Comparison of ENCODE assay signal across 9 mouse cellular contexts in genomic region chr12:54999016-54999690, GRCm38 (mm10). TPM values are rescaled to one million over a fixed set of nuclear protein-coding genes. Genes with fewer than 3 reads are reported as not detected.
DNase-seq lines count a peak whose midpoint lies in the region.
"Had no signal": no experiment of that assay in that cellular context is flagged by ENCODE, and none has a peak within 500 bp of the region (broad histone marks: within the 10 kb centered on the region; RNA-seq: fewer than 3 reads in every experiment).

No protein-coding gene starts in this region.

- intact Hi-C loops in heart, postnatal 10 days (cut with DNase I): no loop called here

- peak; percentile 24 for DNase-seq in urinary bladder, postnatal 14 days (ENCODE audit: low spot score)
- no peak for DNase-seq in urinary bladder, adult 2 months (ENCODE audit: low spot score)
- DNase-seq in heart, postnatal 10 days: peak; percentile 18 to 20
- DNase-seq in lung, postnatal 4 days: peak; percentile 73 to 76
- DNase-seq in thymus, postnatal 14 days: peak; percentile 77
- no peak for DNase-seq in ovary, postnatal 14 days (ENCODE audit: low spot score)
- no peak for DNase-seq in c-Kit-positive CD71-positive TER-119-positive erythroid progenitor cells, embryonic 14.5 days (ENCODE audit: low spot score)
- DNase-seq in left cerebral cortex, adult 18-20 months (ENCODE audit: low spot score in 2 of 2): no peak

RNA-seq across cellular contexts. Expression of gene Gm20403, which starts 12.8 kb away (rescaled TPM):
- polyA plus RNA-seq in urinary bladder, adult 2 months (2012; rRNA removed): not detected in 2 replicates
- not detected for total RNA-seq in heart, postnatal 10 days (2021)
- not detected for total RNA-seq in left cerebral cortex, adult 18-20 months (2021)
- polyA plus RNA-seq: heart, embryonic 16.5 days had no signal

RNA-seq across cellular contexts. Expression of gene Baz1a, which starts 15.0 kb away (rescaled TPM):
- polyA plus RNA-seq in urinary bladder, adult 2 months (2012; rRNA removed): 7.1 and 9.8 TPM in 2 replicates
- 10 to 100 TPM; 11.8 to 13.5 TPM for total RNA-seq in heart, postnatal 10 days (2021)
- total RNA-seq in left cerebral cortex, adult 18-20 months (2021): 1 to 10 TPM; 5.2 to 5.5 TPM

Comparison
In these comparisons a context has a peak if more than half of its experiments do, and no peak if none do; other contexts are left out.
1. DNase-seq: peak in urinary bladder, postnatal 14 days (single experiment), heart, postnatal 10 days (2 of 2), lung, postnatal 4 days (2 of 2) and thymus, postnatal 14 days (single experiment); none in urinary bladder, adult 2 months (single experiment), ovary, postnatal 14 days (single experiment), c-Kit-positive CD71-positive TER-119-positive erythroid progenitor cells, embryonic 14.5 days (single experiment) and left cerebral cortex, adult 18-20 months (0 of 2).